Mouse (Mus musculus) thymus, postnatal 10 days (tissue): ENCODE data around the gene 2610044O15Rik8.

ENCODE experiments used
- DNase-seq, 2 experiments: peaks; one replicate each; pipeline ENCODE4 v3.0.0; 2021; ENCODE audit warnings: low spot score in 2 of 2

Gene 2610044O15Rik8

DNA sequence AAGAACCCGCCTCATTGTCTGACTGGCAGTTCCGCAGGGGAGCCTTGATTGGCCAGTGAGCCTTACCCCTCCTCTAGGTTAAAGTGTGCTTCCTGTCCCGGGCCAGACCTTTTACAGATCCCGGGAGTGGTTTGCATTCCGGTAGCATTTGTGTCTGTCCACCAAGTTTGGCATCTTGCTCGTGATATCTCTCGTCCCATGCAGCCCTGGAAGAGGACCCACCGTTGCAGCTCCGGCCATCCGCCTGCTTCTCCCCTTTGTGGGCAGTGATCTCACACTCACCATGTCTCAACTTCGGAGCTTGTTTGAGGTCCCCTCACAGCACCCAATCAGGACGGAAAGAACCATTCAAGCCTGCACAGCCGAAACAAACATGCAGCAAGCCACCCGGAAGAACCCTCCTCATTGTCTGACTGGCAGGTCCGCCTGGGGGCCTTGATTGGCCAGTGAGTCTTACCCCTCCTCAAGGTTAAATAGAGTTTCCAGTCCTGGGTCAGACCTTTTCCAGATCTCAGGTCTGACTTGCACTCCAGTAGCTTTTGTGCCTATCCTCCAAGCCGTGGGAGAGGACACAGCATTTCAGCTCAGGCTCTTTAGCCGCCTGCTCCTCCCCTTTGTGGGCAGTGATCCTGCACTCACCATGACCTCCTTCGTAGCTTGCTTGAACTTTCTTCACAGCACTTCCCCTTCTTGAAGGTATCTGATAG, at the start of gene 2610044O15Rik8:
TSS of gene 2610044O15Rik8 (minus strand) at position 380 of the 707 bp plus-strand sequence.
- DNase-seq: peak; percentile 79 to 82

DNA sequence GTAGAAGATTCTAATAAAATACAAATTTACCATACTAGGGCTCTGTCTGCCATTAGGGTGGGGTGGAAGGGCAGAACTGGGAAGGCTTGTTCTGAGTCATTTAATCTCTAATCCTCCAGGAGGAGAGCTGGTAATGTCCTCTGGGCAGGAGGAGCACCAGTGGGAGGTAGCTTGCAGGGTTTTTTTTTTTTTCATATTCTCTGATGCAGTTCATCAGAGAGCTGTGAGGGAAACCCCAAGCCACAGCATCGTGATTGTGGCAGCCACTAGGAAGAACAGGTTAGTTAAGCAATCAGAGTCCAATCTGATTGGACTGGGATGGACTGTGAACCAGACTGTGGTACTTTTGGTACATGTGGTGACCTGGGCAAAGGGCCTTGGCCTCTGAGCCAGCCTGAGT, 31.7 kb upstream of the 2610044O15Rik8 start:
- no peak for DNase-seq

DNA sequence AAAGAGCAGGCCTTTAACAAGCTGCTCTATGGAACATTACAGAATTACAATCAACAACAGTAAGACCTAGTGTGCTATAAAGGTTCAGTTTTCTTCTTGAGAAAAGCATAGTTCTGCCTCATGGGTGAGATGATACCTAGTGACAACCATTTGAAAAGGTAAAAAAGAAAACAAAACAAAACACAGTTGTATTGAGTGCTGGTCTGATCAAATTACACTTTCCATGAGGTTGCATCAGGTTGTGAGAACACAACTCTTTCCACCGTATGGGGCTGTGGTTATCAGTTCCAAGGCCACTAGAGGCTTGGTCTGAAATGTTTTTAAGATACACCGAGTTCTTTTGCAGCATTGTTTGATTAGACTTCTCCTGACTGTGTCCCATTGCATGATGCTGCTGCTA, 30.1 kb upstream of the 2610044O15Rik8 start:
- DNase-seq: no peak

DNA sequence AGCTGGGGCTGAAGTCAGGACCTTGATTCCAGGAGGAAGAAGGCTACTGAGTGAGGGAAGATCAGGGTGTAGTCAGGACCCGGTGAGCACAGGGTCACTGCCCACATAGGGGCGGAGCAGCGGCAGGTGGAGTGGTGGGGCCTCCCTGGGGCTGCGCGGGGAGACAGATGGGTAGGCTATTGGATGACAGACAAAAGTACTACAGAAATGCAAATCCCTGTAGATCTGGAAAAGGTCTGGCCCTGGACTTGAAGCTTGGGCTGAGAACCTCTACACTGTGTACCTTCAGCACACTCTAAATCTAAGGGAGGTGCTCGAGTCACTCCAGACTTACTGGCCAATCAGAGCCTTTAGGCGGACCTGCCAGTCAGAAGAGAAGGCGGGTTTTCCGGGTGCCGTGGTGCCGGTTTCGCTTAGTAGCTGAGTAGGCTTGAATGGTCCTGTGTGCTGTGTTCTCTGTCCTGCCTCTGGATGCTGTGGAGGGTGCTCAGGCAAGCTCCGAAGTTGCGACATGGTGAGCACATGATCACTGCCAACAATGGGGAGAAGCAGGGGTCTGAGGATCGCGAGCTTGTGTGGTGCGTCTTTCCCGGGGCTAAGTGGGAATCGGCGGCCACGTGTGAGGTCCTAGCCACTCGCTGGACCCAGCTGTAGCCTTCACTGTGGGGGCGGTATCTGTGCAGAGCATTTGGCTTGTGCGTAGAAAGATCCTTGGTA, 29.2 kb upstream of the 2610044O15Rik8 start:
- DNase-seq: peak; percentile 53 to 67

DNA sequence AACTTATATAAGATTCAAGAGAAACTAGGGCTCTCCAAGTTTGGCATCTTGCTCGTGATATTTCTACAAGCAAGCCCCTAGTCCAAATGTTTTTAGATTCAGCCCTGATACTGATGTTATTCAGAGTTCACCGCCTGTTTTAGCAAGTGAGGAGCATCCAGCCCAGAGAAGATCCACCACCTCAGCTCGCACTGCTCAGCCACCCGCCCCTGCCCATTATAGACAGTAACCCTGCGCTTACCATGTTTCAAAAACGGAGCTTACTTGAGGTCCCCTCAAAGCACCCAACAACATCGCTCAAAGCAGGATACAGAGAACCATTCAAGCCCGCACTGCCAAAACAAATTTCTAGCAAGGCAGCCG, 561 bp downstream of the 2610044O15Rik8 start:
- DNase-seq: no peak
